Mouse (Mus musculus) thymus, postnatal 10 days (tissue): ENCODE measurements around the gene Nxn.

Source experiments
- DNase-seq, 2 experiments: peaks; one replicate each; pipeline ENCODE4 v3.0.0; 2021; ENCODE audit warnings: low spot score in 2 of 2

The Nxn gene

GRCm38 (mm10) chr11:76303368-76303767 lies 95.6 kb downstream of the Nxn start:
- DNase-seq, result no peak

- no peak for DNase-seq
Observed at GRCm38 (mm10) chr11:76300862-76301261, 98.1 kb downstream of the Nxn start.

GRCm38 (mm10) chr11:76298457-76299000 lies 100.4 kb downstream of the Nxn start:
- no peak for DNase-seq

GRCm38 (mm10) chr11:76297252-76297651 lies 101.7 kb downstream of the Nxn start:
- no peak for DNase-seq

- DNase-seq, result no peak
Observed at GRCm38 (mm10) chr11:76294836-76295235, 104.1 kb downstream of the Nxn start.

- DNase-seq, result no peak
Observed at GRCm38 (mm10) chr11:76294078-76294477, 104.9 kb downstream of the Nxn start.

GRCm38 (mm10) chr11:76292831-76293230 lies 106.1 kb downstream of the Nxn start:
- DNase-seq, result no peak

- no peak for DNase-seq
Observed at GRCm38 (mm10) chr11:76292398-76292797, 106.5 kb downstream of the Nxn start.

GRCm38 (mm10) chr11:76291960-76292359 lies 107.0 kb downstream of the Nxn start:
- DNase-seq, result no peak

- DNase-seq, result no peak
Observed at GRCm38 (mm10) chr11:76290367-76290766, 108.6 kb downstream of the Nxn start.

GRCm38 (mm10) chr11:76288645-76289044 lies 110.3 kb downstream of the Nxn start:
- no peak for DNase-seq

GRCm38 (mm10) chr11:76287301-76287700 lies 111.6 kb downstream of the Nxn start:
- DNase-seq, result no peak

GRCm38 (mm10) chr11:76286534-76287126 lies 112.3 kb downstream of the Nxn start:
- DNase-seq, result no peak

- no peak for DNase-seq
Observed at GRCm38 (mm10) chr11:76285431-76286075, 113.4 kb downstream of the Nxn start.

- no peak for DNase-seq
Observed at GRCm38 (mm10) chr11:76283841-76284240, 115.1 kb downstream of the Nxn start.

- DNase-seq, result no peak
Observed at GRCm38 (mm10) chr11:76279971-76280370, 119.0 kb downstream of the Nxn start.

- no peak for DNase-seq
Observed at GRCm38 (mm10) chr11:76278960-76279852, 119.7 kb downstream of the Nxn start.

- DNase-seq, result no peak
Observed at GRCm38 (mm10) chr11:76272440-76272839, 126.5 kb downstream of the Nxn start.

GRCm38 (mm10) chr11:76268521-76269065 lies 130.3 kb downstream of the Nxn start:
- DNase-seq, result no peak

GRCm38 (mm10) chr11:76268001-76268459 lies 130.9 kb downstream of the Nxn start:
- DNase-seq, result no peak

- no peak for DNase-seq
Observed at GRCm38 (mm10) chr11:76267550-76267949, 131.4 kb downstream of the Nxn start.
